Mouse (Mus musculus) 3134 (cell line): ENCODE results near the gene Gsta3.
"Not testable (repeated sequence)": the region's sequence is repeated elsewhere in the genome, so short reads cannot be mapped to it uniquely, and the experiment has no call there.

Experiments
- DNase-seq: peaks from one replicate; pipeline ENCODE4 v3.0.0-alpha.2; 2011; ENCODE audit warnings: low spot score; ENCODE audit not compliant: insufficient read length; ENCODE audit errors: extremely low read depth

Gsta3 gene

GRCm38 (mm10) chr1:21252566-21253302 lies 12.3 kb downstream of the Gsta3 start:
- DNase-seq: no peak

GRCm38 (mm10) chr1:21253303-21253650 lies 12.9 kb downstream of the Gsta3 start:
- no peak for DNase-seq

- no peak for DNase-seq
Observed at GRCm38 (mm10) chr1:21253856-21254255, 13.5 kb downstream of the Gsta3 start.

- no peak for DNase-seq
Observed at GRCm38 (mm10) chr1:21255625-21256345, 15.4 kb downstream of the Gsta3 start.

- no peak for DNase-seq
Observed at GRCm38 (mm10) chr1:21256391-21256790, 16.0 kb downstream of the Gsta3 start.

GRCm38 (mm10) chr1:21256871-21257270 lies 16.5 kb downstream of the Gsta3 start:
- DNase-seq: no peak

GRCm38 (mm10) chr1:21259981-21260380 lies 19.6 kb downstream of the Gsta3 start:
- DNase-seq: not testable (repeated sequence)

- DNase-seq: no peak
Observed at GRCm38 (mm10) chr1:21262401-21262800, 22.0 kb downstream of the Gsta3 start.

GRCm38 (mm10) chr1:21263986-21264385 lies 23.6 kb downstream of the Gsta3 start:
- no peak for DNase-seq

GRCm38 (mm10) chr1:21264747-21265146 lies 24.4 kb downstream of the Gsta3 start:
- no peak for DNase-seq

GRCm38 (mm10) chr1:21266766-21267165 lies 26.4 kb downstream of the Gsta3 start:
- no peak for DNase-seq

GRCm38 (mm10) chr1:21267466-21267865 lies 27.1 kb downstream of the Gsta3 start:
- not testable (repeated sequence) for DNase-seq

GRCm38 (mm10) chr1:21271343-21272055 lies 31.1 kb downstream of the Gsta3 start:
- peak; percentile 14 for DNase-seq

- no peak for DNase-seq
Observed at GRCm38 (mm10) chr1:21272056-21272431, 31.7 kb downstream of the Gsta3 start.

- no peak for DNase-seq
Observed at GRCm38 (mm10) chr1:21273091-21273490, 32.7 kb downstream of the Gsta3 start.

- no peak for DNase-seq
Observed at GRCm38 (mm10) chr1:21274437-21275040, 34.1 kb downstream of the Gsta3 start.

- DNase-seq: not testable (repeated sequence)
Observed at GRCm38 (mm10) chr1:21275366-21275765, 35.0 kb downstream of the Gsta3 start.

- not testable (repeated sequence) for DNase-seq
Observed at GRCm38 (mm10) chr1:21276158-21276557, 35.8 kb downstream of the Gsta3 start.

GRCm38 (mm10) chr1:21280306-21280705 lies 39.9 kb downstream of the Gsta3 start:
- no peak for DNase-seq

- DNase-seq: not testable (repeated sequence)
Observed at GRCm38 (mm10) chr1:21284644-21285043, 44.3 kb downstream of the Gsta3 start.

GRCm38 (mm10) chr1:21291394-21291793 lies 51.0 kb downstream of the Gsta3 start:
- no peak for DNase-seq
